Mouse (Mus musculus): ENCODE measurements at regions not wholly inside any gene's neighbourhood (a gene's known extent, or its start where the extent isn't known, plus 50 kb on each side); places are given as distances from the start of the nearest gene placed in this dataset.

DNA sequence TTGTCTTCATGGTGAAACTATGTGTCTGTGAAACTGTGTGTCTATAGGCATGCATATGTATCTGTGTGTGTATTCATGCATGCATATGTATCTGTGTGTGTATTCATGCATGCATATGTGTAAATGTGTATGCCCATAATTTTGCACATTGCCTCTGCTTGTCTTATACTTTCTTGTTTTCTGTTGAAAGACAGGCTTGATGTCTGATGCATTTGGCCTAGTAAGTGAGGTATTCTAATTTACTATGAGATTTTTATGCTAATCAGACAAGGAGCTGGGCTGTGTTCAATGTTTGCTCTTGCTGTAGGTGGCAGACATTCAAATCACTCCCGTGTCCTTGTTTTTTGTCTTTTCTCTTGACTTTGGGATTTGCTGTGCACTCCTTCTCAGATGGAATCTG is 739.8 kb upstream of the Klhl29 start:
- no peak for TF ChIP-seq POLR2A (IDR thresholded peaks at IDR 0.05; ENCODE audit: low read depth, low read length)
- TF ChIP-seq CTCF (IDR thresholded peaks at IDR 0.05; ENCODE audit: borderline replicate concordance, insufficient read depth, low read length), result no peak
